Mouse (Mus musculus) heart, adult 18-20 months (tissue): Measurements from ENCODE around the gene Pced1b. TPM values are rescaled to one million over a fixed set of nuclear protein-coding genes. Genes with fewer than 3 reads are reported as not detected.
A peak's percentile ranks its signal among the peaks of the same experiment; 100 is the strongest.

Source experiments
- DNase-seq, 2 experiments: peaks; one replicate each; pipeline ENCODE4 v3.0.0; 2021 to 2022; ENCODE audit warnings: mixed read lengths in 1 of 2
- total RNA-seq, 2 experiments: library from RNA; stranded (reverse); gene quantifications; 2 replicates each; pipeline ENCODE4 v1.2.3; 2021

Pced1b gene
- total RNA-seq, 2 experiments from 2014 or later = 1.9 to 4.4 TPM

GRCm38 (mm10) chr15:97257206-97257775 lies 10.4 kb downstream of the Pced1b start:
- DNase-seq = peak; percentile 22 to 29

GRCm38 (mm10) chr15:97258483-97259230 lies 11.8 kb downstream of the Pced1b start:
- DNase-seq = no peak

- no peak for DNase-seq
Measured at GRCm38 (mm10) chr15:97259300-97259699, 12.4 kb downstream of the Pced1b start.

- DNase-seq = no peak
Measured at GRCm38 (mm10) chr15:97259968-97260597, 13.2 kb downstream of the Pced1b start.

- no peak for DNase-seq
Measured at GRCm38 (mm10) chr15:97262251-97262650, 15.3 kb downstream of the Pced1b start.

- no peak for DNase-seq
Measured at GRCm38 (mm10) chr15:97266236-97266845, 19.4 kb downstream of the Pced1b start.

- no peak for DNase-seq
Measured at GRCm38 (mm10) chr15:97267094-97267695, 20.3 kb downstream of the Pced1b start.

- peak in 1 of 2 experiments; percentile 46 for DNase-seq
Measured at GRCm38 (mm10) chr15:97271985-97272697, 25.2 kb downstream of the Pced1b start.

- no peak for DNase-seq
Measured at GRCm38 (mm10) chr15:97272831-97273230, 25.9 kb downstream of the Pced1b start.

GRCm38 (mm10) chr15:97275626-97276395 lies 28.9 kb downstream of the Pced1b start:
- no peak for DNase-seq

GRCm38 (mm10) chr15:97276660-97277153 lies 29.8 kb downstream of the Pced1b start:
- DNase-seq = no peak

GRCm38 (mm10) chr15:97277328-97277727 lies 30.4 kb downstream of the Pced1b start:
- DNase-seq = no peak

- no peak for DNase-seq
Measured at GRCm38 (mm10) chr15:97278340-97278948, 31.5 kb downstream of the Pced1b start.

GRCm38 (mm10) chr15:97280131-97280530 lies 33.2 kb downstream of the Pced1b start:
- no peak for DNase-seq

GRCm38 (mm10) chr15:97280776-97281175 lies 33.9 kb downstream of the Pced1b start:
- no peak for DNase-seq

GRCm38 (mm10) chr15:97281712-97282571 lies 35.0 kb downstream of the Pced1b start:
- DNase-seq = no peak

- no peak for DNase-seq
Measured at GRCm38 (mm10) chr15:97282572-97282881, 35.6 kb downstream of the Pced1b start.

GRCm38 (mm10) chr15:97284201-97284600 lies 37.3 kb downstream of the Pced1b start:
- DNase-seq = no peak

GRCm38 (mm10) chr15:97285665-97286212 lies 38.8 kb downstream of the Pced1b start:
- no peak for DNase-seq
